26 mouse cellular contexts compared by ENCODE assay signal in the genomic region with DNA sequence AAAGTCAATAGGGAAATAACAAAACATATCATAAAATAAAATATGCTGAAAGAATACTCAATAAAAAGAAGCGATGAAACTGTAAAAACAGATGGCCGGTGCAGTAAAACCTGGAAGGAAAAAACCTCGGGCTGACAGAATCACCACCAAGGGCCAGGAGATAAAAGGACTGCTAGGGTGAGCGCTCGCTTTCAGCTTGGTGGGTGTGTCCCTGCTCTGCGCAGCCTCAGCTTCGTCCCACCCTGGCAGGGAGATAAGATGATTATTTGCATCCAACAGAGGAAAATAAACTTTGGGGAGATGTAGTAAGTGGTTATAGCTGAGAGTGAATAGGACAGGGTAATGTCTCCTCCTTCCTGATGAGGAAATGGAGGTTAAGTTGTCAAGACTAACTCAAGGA. TPM values are rescaled to one million over a fixed set of nuclear protein-coding genes. Genes with fewer than 3 reads are reported as not detected.
DNase-seq lines count a peak whose midpoint lies in the region; ATAC-seq and TF ChIP-seq lines count a peak whose summit lies in the region.
"Had no signal": no experiment of that assay in that cellular context is flagged by ENCODE, and none has a peak within 500 bp of the region (broad histone marks: within the 10 kb centered on the region; RNA-seq: fewer than 3 reads in every experiment).

No protein-coding gene starts in this region.

- no peak for ATAC-seq in heart, embryonic 13.5 days (ENCODE audit: extremely low read depth, insufficient number of reproducible peaks, low FRiP score, low TSS enrichment)
- peak; percentile 86 for ATAC-seq in liver, embryonic 12.5 days
- ATAC-seq in activated CD4-positive, CD25-positive, alpha-beta regulatory T cell, adult 4 months: no peak
- ATAC-seq: forebrain, postnatal 0 days; hindbrain, embryonic 16.5 days; Patski had no signal

- H3ac ChIP-seq in myocyte (ENCODE audit: control insufficient read depth, insufficient read length): no peak overlapping the region

- WGBS in heart, embryonic 13.5 days: 28% methylated on average over 7 of the region's 7 CpGs
- WGBS in liver, embryonic 12.5 days (ENCODE audit: insufficient replicate concordance): 23% methylated on average over 7 of the region's 7 CpGs

- H3K9me3 ChIP-seq in heart, embryonic 13.5 days: no peaks in the 10 kb centered on the region
- H3K9me3 ChIP-seq in liver, embryonic 12.5 days (replicated peaks): no peaks in the 10 kb centered on the region
- H3K9me3 ChIP-seq: neural tube, embryonic 13.5 days had no signal

- DNase-seq in heart, adult 11 months: no peak
- DNase-seq in c-Kit-positive CD71-positive TER-119-negative erythroid progenitor cells, embryonic 14.5 days (ENCODE audit: low read depth): peak; percentile 29
- DNase-seq in cerebellum, adult 11 months: no peak
- no peak for DNase-seq in lung, postnatal 10 days
- DNase-seq: adrenal gland, postnatal 36 days; cerebellum, postnatal 36 days; forebrain, postnatal 0 days; gastrocnemius, postnatal 10 days; heart, adult 2 months; heart, postnatal 36 days; kidney, adult 8-10 months; kidney, postnatal 36 days; lung, postnatal 14 days; right cerebral cortex, postnatal 14 days; thymus, adult 18-20 months had no signal

- no peaks in the 10 kb centered on the region for H3K36me3 ChIP-seq in heart, embryonic 13.5 days
- H3K36me3 ChIP-seq in liver, embryonic 12.5 days: no peaks in the 10 kb centered on the region
- no peaks in the 10 kb centered on the region for H3K36me3 ChIP-seq in myocyte (ENCODE audit: control insufficient read depth, insufficient read depth)
- H3K36me3 ChIP-seq: neural tube, embryonic 13.5 days had no signal

- peaks cover 12% of the 10 kb centered on the region; the same call in 1 of the 2 replicates for H3K27me3 ChIP-seq in heart, embryonic 13.5 days (replicated peaks)
- peaks cover 20% of the 10 kb centered on the region for H3K27me3 ChIP-seq in liver, embryonic 12.5 days (replicated peaks)
- peaks cover 5% of the 10 kb centered on the region for H3K27me3 ChIP-seq in myocyte (ENCODE audit: control insufficient read depth, insufficient read depth, insufficient read length)
- H3K27me3 ChIP-seq: Patski had no signal

- H3K4me3 ChIP-seq in heart, embryonic 13.5 days: no peak overlapping the region
- H3K4me3 ChIP-seq in liver, embryonic 12.5 days: no peak overlapping the region
- H3K4me3 ChIP-seq in myocyte: no peak overlapping the region
- H3K4me3 ChIP-seq: heart, adult 2 months; neural tube, embryonic 13.5 days had no signal

- no peak overlapping the region for H3K9ac ChIP-seq in heart, embryonic 13.5 days
- H3K9ac ChIP-seq in liver, embryonic 12.5 days: no peak overlapping the region; the same call in 1 of the 2 replicates
- H3K9ac ChIP-seq: forebrain, postnatal 0 days; neural tube, embryonic 13.5 days had no signal

- TF ChIP-seq POLR2A in myocyte (IDR thresholded peaks at IDR 0.05; ENCODE audit: insufficient read length, low read depth): no peak

- no peaks in the 10 kb centered on the region for H3K79me2 ChIP-seq in myocyte (ENCODE audit: control insufficient read depth, insufficient read depth)

- H3K27ac ChIP-seq in heart, embryonic 13.5 days (replicated peaks): no peak overlapping the region
- 0 out of 2 replicates have a peak overlapping the region, but pooled peaks have one; percentile 36 for H3K27ac ChIP-seq in liver, embryonic 12.5 days
- H3K27ac ChIP-seq: heart, adult 2 months; neural tube, embryonic 13.5 days had no signal

- peak overlapping the region; percentile 30 for H3K4me2 ChIP-seq in heart, embryonic 13.5 days
- peak overlapping the region; percentile 49 for H3K4me2 ChIP-seq in liver, embryonic 12.5 days
- H3K4me2 ChIP-seq in myocyte (ENCODE audit: low read depth): peak overlapping the region; percentile 13
- H3K4me2 ChIP-seq: midbrain, embryonic 11.5 days; neural tube, embryonic 13.5 days had no signal

- peaks cover 11% of the 10 kb centered on the region for H3K4me1 ChIP-seq in heart, embryonic 13.5 days
- H3K4me1 ChIP-seq in liver, embryonic 12.5 days: peaks cover 19% of the 10 kb centered on the region

TF ChIP-seq in myocyte, 11 proteins besides CTCF, POLR2A, EP300 and RAD21:
- TF ChIP-seq POLR2AphosphoS2 (IDR thresholded peaks at IDR 0.05; ENCODE audit: insufficient read length, low read depth): no peak
- TF ChIP-seq CEBPB (IDR thresholded peaks at IDR 0.05; ENCODE audit: insufficient read depth, poor library complexity, severe bottlenecking): no peak
- TF ChIP-seq MYOG (IDR thresholded peaks at IDR 0.05; ENCODE audit: control insufficient read depth in 1 of 3, insufficient read depth in 1 of 3, insufficient read length in 2 of 3, low read depth in 2 of 3): no peak
- TF ChIP-seq USF1 (IDR thresholded peaks at IDR 0.05; ENCODE audit: low read depth): no peak
- TF ChIP-seq MYOD1 (IDR thresholded peaks at IDR 0.05; ENCODE audit: control insufficient read depth in 1 of 3, insufficient read length in 2 of 3, low read depth in 2 of 3): no peak
- TF ChIP-seq MAX (IDR thresholded peaks at IDR 0.05; ENCODE audit: low read depth): no peak
- no peak for TF ChIP-seq SRF (IDR thresholded peaks at IDR 0.05; ENCODE audit: control insufficient read depth, insufficient read length, low read depth)
- no peak for TF ChIP-seq TCF3 (IDR thresholded peaks at IDR 0.05; ENCODE audit: insufficient read length, low read depth)
- no peak for TF ChIP-seq TCF12 (IDR thresholded peaks at IDR 0.05; ENCODE audit: insufficient read depth, poor library complexity, severe bottlenecking)
- TF ChIP-seq E2F4 (IDR thresholded peaks at IDR 0.05; ENCODE audit: insufficient read depth): no peak
- TF ChIP-seq REST (IDR thresholded peaks at IDR 0.05; ENCODE audit: insufficient read depth, insufficient read length): no peak

RNA-seq across cellular contexts. Expression of a gene that starts 3.3 kb away (rescaled TPM):
- polyA plus RNA-seq in heart, embryonic 13.5 days (2015; fragmentation: Nextera tagmentation; extraction: Ambion mirVana): not detected in 2 replicates
- not detected in 2 replicates for polyA plus RNA-seq in liver, embryonic 12.5 days (2016; fragmentation: Nextera tagmentation; extraction: Ambion mirVana)
- not detected for polyA plus RNA-seq in myocyte (2012; fragmentation: generic; extraction: Trizol)
- polyA plus RNA-seq in activated CD4-positive, CD25-positive, alpha-beta regulatory T cell, adult 4 months (2017; shearing (Covaris generic)): not detected
- polyA plus RNA-seq: embryonic facial prominence, embryonic 11.5 days; forebrain, postnatal 0 days; heart, adult 2 months; hindbrain, embryonic 16.5 days; limb, embryonic 14.5 days; midbrain, embryonic 11.5 days; neural tube, embryonic 13.5 days; Patski; urinary bladder, adult 2 months had no signal

RNA-seq across cellular contexts. Expression of a gene that starts 44.9 kb away (rescaled TPM):
- polyA plus RNA-seq in heart, embryonic 13.5 days (2015; fragmentation: Nextera tagmentation; extraction: Ambion mirVana): 96.4 and 96.9 TPM in 2 replicates
- polyA plus RNA-seq in liver, embryonic 12.5 days (2016; fragmentation: Nextera tagmentation; extraction: Ambion mirVana): 19.6 and 20.1 TPM in 2 replicates
- 60.7 TPM for polyA plus RNA-seq in myocyte (2012; fragmentation: generic; extraction: Trizol)
- polyA plus RNA-seq in activated CD4-positive, CD25-positive, alpha-beta regulatory T cell, adult 4 months (2017; shearing (Covaris generic)): not detected

Comparison
In these comparisons a context has a peak if more than half of its experiments do, and no peak if none do; other contexts are left out.
1. RNA of a gene that starts 44.9 kb away (polyA plus RNA-seq): 96.4 to 96.9 TPM in heart, embryonic 13.5 days, 60.7 TPM in myocyte (single experiment) and 19.6 to 20.1 TPM in liver, embryonic 12.5 days; not detected in activated CD4-positive, CD25-positive, alpha-beta regulatory T cell, adult 4 months; every median in the first group is over 10 times any median in the second.
2. Peak in every context shown above with its lines, with median percentiles within 50 percentile points of each other: H3K4me2 ChIP-seq.